Mouse (Mus musculus) neural tube, embryonic 15.5 days (tissue): Measurements from ENCODE around the gene Dedd2. TPM values are rescaled to one million over a fixed set of nuclear protein-coding genes. Genes with fewer than 3 reads are reported as not detected.

Experiments
- ATAC-seq: fragments of 200-750 bp; cut with Nextera tagmentation; 2 replicates; pipeline ENCODE4 v1.8.0; 2017; ENCODE audit warnings: mild to moderate bottlenecking, moderate TSS enrichment, moderate library complexity; ENCODE audit not compliant: low FRiP score
- H3K27ac ChIP-seq: fragments of 300-500 bp; sonication (generic); replicated peaks from 2 replicates; pipeline ENCODE4 v1.5.1; 2015; ENCODE audit warnings: mild to moderate bottlenecking, inconsistent platforms
- H3K27me3 ChIP-seq: fragments of 300-500 bp; sonication (generic); replicated peaks from 2 replicates; pipeline ENCODE4 v1.6.1; 2015; ENCODE audit warnings: inconsistent platforms
- H3K36me3 ChIP-seq: fragments of 300-500 bp; sonication (generic); 2 replicates; pipeline ENCODE4 v1.6.1; 2015; ENCODE audit warnings: inconsistent platforms
- H3K4me1 ChIP-seq: fragments of 300-500 bp; sonication (generic); 2 replicates; pipeline ENCODE4 v1.6.1; 2015; ENCODE audit warnings: inconsistent platforms
- H3K4me2 ChIP-seq: fragments of 300-500 bp; sonication (generic); 2 replicates; pipeline ENCODE4 v1.6.1; 2015; ENCODE audit warnings: inconsistent platforms, mild to moderate bottlenecking, moderate library complexity
- H3K4me3 ChIP-seq: fragments of 300-500 bp; sonication (generic); replicated peaks from 2 replicates; pipeline ENCODE4 v1.5.1; 2015; ENCODE audit warnings: mild to moderate bottlenecking, inconsistent platforms
- H3K9ac ChIP-seq: fragments of 300-500 bp; sonication (generic); replicated peaks from 2 replicates; pipeline ENCODE4 v1.6.1; 2015; ENCODE audit warnings: mild to moderate bottlenecking, inconsistent platforms
- H3K9me3 ChIP-seq: fragments of 300-500 bp; sonication (generic); replicated peaks from 2 replicates; pipeline ENCODE4 v1.6.1; 2016; ENCODE audit warnings: inconsistent platforms
- WGBS: fragments of 180-500 bp; shearing (Covaris S2); methylation state at CpG from one replicate; pipeline ENCODE4 v1.1.7; 2015; ENCODE audit warnings: mixed read lengths; 5-methylcytosine and 5-hydroxymethylcytosine counted together
- microRNA-seq: library from miRNA; unstranded; fragments of <30 nt; microRNA quantifications from one replicate; pipeline ENCODE4, GENCODE M21; 2017
- polyA plus RNA-seq: library from polyadenylated mRNA; unstranded; fragments of >200 nt; fragmentation: Nextera tagmentation; extraction: Ambion mirVana; gene quantifications from 2 replicates; pipeline ENCODE4 v1.2.1, GENCODE M21; 2015

Dedd2 gene
- polyA plus RNA-seq, 1 experiment from 2014 or later = 17.7 TPM

GRCm38 (mm10) chr7:25155469-25156157 is 64.8 kb downstream of the Dedd2 start:
- Histone ChIP-seq H3K27ac (no peak overlapping the region), H3K9ac (no peak overlapping the region), H3K4me1 (peaks cover 58% of the 10 kb centered on the region), H3K4me3 (no peak overlapping the region), H3K4me2 (peak overlapping the region; percentile 5; the same call in 1 of the 2 replicates), H3K9me3 (no peaks in the 10 kb centered on the region), H3K27me3 (no peaks in the 10 kb centered on the region), H3K36me3 (peaks cover 2% of the 10 kb centered on the region; the same call in 1 of the 2 replicates)
- ATAC-seq = no peak
- 24% methylated on average over 17 of the region's 17 CpGs for WGBS

GRCm38 (mm10) chr7:25154648-25155047 is 65.8 kb downstream of the Dedd2 start:
- Histone ChIP-seq H3K36me3 (peaks cover 2% of the 10 kb centered on the region; the same call in 1 of the 2 replicates), H3K4me2 (peak overlapping the region; percentile 22), H3K27ac (peak overlapping the region; percentile 81; the same call in 1 of the 2 replicates), H3K4me1 (peaks cover 67% of the 10 kb centered on the region), H3K4me3 (no peak overlapping the region), H3K9ac (no peak overlapping the region), H3K9me3 (no peaks in the 10 kb centered on the region), H3K27me3 (no peaks in the 10 kb centered on the region)
- WGBS = 59% methylated on average over 4 of the region's 4 CpGs
- ATAC-seq = no peak

- 0 out of 2 replicates have a peak, but pooled peaks have one; percentile 1 for ATAC-seq
- H3K4me3 ChIP-seq = 0 out of 2 replicates have a peak overlapping the region, but pooled peaks have one; percentile 3
Measured at GRCm38 (mm10) chr7:25153841-25154240, 66.6 kb downstream of the Dedd2 start.

GRCm38 (mm10) chr7:25151916-25152556 is 68.4 kb downstream of the Dedd2 start:
- Histone ChIP-seq H3K4me1 (peaks cover 69% of the 10 kb centered on the region), H3K9ac (peak overlapping the region; percentile 36), H3K27ac (peak overlapping the region; percentile 81), H3K9me3 (no peaks in the 10 kb centered on the region), H3K4me2 (peak overlapping the region; percentile 43), H3K4me3 (peak overlapping the region; percentile 12), H3K36me3 (peaks cover 5% of the 10 kb centered on the region; the same call in 1 of the 2 replicates), H3K27me3 (no peaks in the 10 kb centered on the region)
- peak; percentile 42; the same call in 1 of the 2 replicates for ATAC-seq
- 13% methylated on average over 10 of the region's 10 CpGs for WGBS

More at GRCm38 (mm10) chr7:25153841-25154240, 66.6 kb downstream of the Dedd2 start:
- H3K4me2 ChIP-seq = peak overlapping the region; percentile 22
- H3K27me3 ChIP-seq = no peaks in the 10 kb centered on the region
- 37% methylated on average over 7 of the region's 7 CpGs for WGBS
- H3K9me3 ChIP-seq = no peaks in the 10 kb centered on the region
- peaks cover under 1% of the 10 kb centered on the region; the same call in 1 of the 2 replicates for H3K36me3 ChIP-seq
- peak overlapping the region; percentile 20; the same call in 1 of the 2 replicates for H3K9ac ChIP-seq
- peak overlapping the region; percentile 81 for H3K27ac ChIP-seq
- peaks cover 69% of the 10 kb centered on the region for H3K4me1 ChIP-seq

GRCm38 (mm10) chr7:25151009-25151408 is 69.4 kb downstream of the Dedd2 start:
- peaks cover 66% of the 10 kb centered on the region for H3K4me1 ChIP-seq
- H3K9ac ChIP-seq = no peak overlapping the region
- H3K9me3 ChIP-seq = no peaks in the 10 kb centered on the region
- H3K27ac ChIP-seq = peak overlapping the region; percentile 81
- 0% methylated on average over 7 of the region's 7 CpGs for WGBS
- ATAC-seq = 0 out of 2 replicates have a peak, but pooled peaks have one; percentile 19
- H3K4me2 ChIP-seq = peak overlapping the region; percentile 43
- no peaks in the 10 kb centered on the region for H3K27me3 ChIP-seq
- H3K4me3 ChIP-seq = no peak overlapping the region
- H3K36me3 ChIP-seq = peaks cover 5% of the 10 kb centered on the region; the same call in 1 of the 2 replicates

- ATAC-seq = peak; percentile 42
- 3% methylated on average over 12 of the region's 18 CpGs for WGBS
- H3K36me3 ChIP-seq = peaks cover 5% of the 10 kb centered on the region; the same call in 1 of the 2 replicates
- no peaks in the 10 kb centered on the region for H3K27me3 ChIP-seq
- no peak overlapping the region for H3K4me3 ChIP-seq
- H3K27ac ChIP-seq = peak overlapping the region; percentile 81
- H3K9me3 ChIP-seq = no peaks in the 10 kb centered on the region
- no peak overlapping the region for H3K9ac ChIP-seq
- peaks cover 60% of the 10 kb centered on the region for H3K4me1 ChIP-seq
- H3K4me2 ChIP-seq = peak overlapping the region; percentile 43
Measured at GRCm38 (mm10) chr7:25150151-25150663, 70.2 kb downstream of the Dedd2 start.

Small RNAs within 50 kb of the gene (microRNA-seq; reads per million reads assigned to microRNA genes)
- gene Mir7048 = not detected

Other genes starting within 250 kb of the Dedd2 start
- 297 and 336 TPM in 2 replicates for gene Rabac1, start 247.9 kb downstream of the Dedd2 start, polyA plus RNA-seq
- gene Atp1a3, start 214.7 kb downstream of the Dedd2 start, polyA plus RNA-seq = 538 and 586 TPM in 2 replicates
- gene Grik5, start 148.3 kb downstream of the Dedd2 start, polyA plus RNA-seq = 14.9 and 17.8 TPM in 2 replicates
- gene Zfp574, start 148.0 kb downstream of the Dedd2 start, polyA plus RNA-seq = 31.6 TPM in 2 replicates
- 19.5 and 24.1 TPM in 2 replicates for gene Pou2f2, start 40.9 kb downstream of the Dedd2 start, polyA plus RNA-seq
- 1.7 and 2.3 TPM in 2 replicates for gene Zfp526, start 810 bp upstream of the Dedd2 start, polyA plus RNA-seq
- gene Gsk3a, start 17.2 kb upstream of the Dedd2 start, polyA plus RNA-seq = 16.0 and 16.3 TPM in 2 replicates
- 3.7 and 6.5 TPM in 2 replicates for gene Erf, start 30.1 kb upstream of the Dedd2 start, polyA plus RNA-seq
- gene Cic, start 47.1 kb upstream of the Dedd2 start, polyA plus RNA-seq = 33.3 and 37.2 TPM in 2 replicates
- gene Pafah1b3, start 77.4 kb upstream of the Dedd2 start, polyA plus RNA-seq = 458 and 569 TPM in 2 replicates
- gene Prr19, start 80.8 kb upstream of the Dedd2 start, polyA plus RNA-seq = 3.0 and 3.5 TPM in 2 replicates
- 73.5 and 98.1 TPM in 2 replicates for gene Tmem145, start 85.5 kb upstream of the Dedd2 start, polyA plus RNA-seq
- 19.3 and 22.7 TPM in 2 replicates for gene Megf8, start 96.5 kb upstream of the Dedd2 start, polyA plus RNA-seq
- 0.54 and 2.3 TPM in 2 replicates for gene Cnfn, start 149.1 kb upstream of the Dedd2 start, polyA plus RNA-seq
- gene Lipe, start 178.1 kb upstream of the Dedd2 start, polyA plus RNA-seq = 12.1 and 12.5 TPM in 2 replicates
- gene Cxcl17, start 192.3 kb upstream of the Dedd2 start, polyA plus RNA-seq = 1.3 and 1.6 TPM in 2 replicates